Mouse (Mus musculus) liver, embryonic 14.5 days (tissue): ENCODE results near the gene Hoxa7.

Source experiments
- CTCF ChIP-seq: IDR thresholded peaks from 2 replicates; pipeline ENCODE4 v1.5.1; 2016; ENCODE audit warnings: antibody characterized with exemption, low read depth, control low read depth
- EP300 ChIP-seq: IDR thresholded peaks from 2 replicates; pipeline ENCODE4 v1.6.1; 2016; ENCODE audit warnings: antibody characterized with exemption, low read depth

DNA sequence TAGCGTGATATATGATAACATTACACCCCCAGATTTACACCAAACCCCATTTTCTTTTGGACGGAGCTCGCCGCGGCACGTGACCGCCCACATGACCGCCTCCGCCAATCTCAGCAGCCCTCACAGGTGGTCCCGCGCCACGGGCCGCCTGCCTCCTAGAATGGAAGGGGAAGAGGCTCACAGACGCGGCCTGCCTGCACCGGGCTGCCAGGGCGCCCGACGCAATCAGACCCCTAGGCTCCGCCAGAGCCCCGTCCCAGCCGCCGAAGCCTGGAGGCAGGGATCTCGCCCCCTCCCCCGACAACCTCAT lies 4.2 kb downstream of the Hoxa7 start:
- no peak for TF ChIP-seq CTCF
- TF ChIP-seq EP300 = no peak
